Mouse (Mus musculus) midbrain, embryonic 15.5 days (tissue): ENCODE results near the gene Pik3ca. TPM values are rescaled to one million over a fixed set of nuclear protein-coding genes. Genes with fewer than 3 reads are reported as not detected.

Source experiments
- ATAC-seq: fragments of 200-750 bp; cut with Nextera tagmentation; replicated peaks from 2 replicates; pipeline ENCODE4 v1.8.0; 2017; ENCODE audit warnings: moderate TSS enrichment
- H3K27ac ChIP-seq: fragments of 300-500 bp; sonication (generic); 2 replicates; pipeline ENCODE4 v1.5.1; 2015; ENCODE audit warnings: mild to moderate bottlenecking, inconsistent platforms
- H3K27me3 ChIP-seq: fragments of 300-500 bp; sonication (generic); replicated peaks from 2 replicates; pipeline ENCODE4 v1.6.1; 2015; ENCODE audit warnings: inconsistent platforms
- H3K36me3 ChIP-seq: fragments of 300-500 bp; sonication (generic); replicated peaks from 2 replicates; pipeline ENCODE4 v1.6.1; 2015; ENCODE audit warnings: inconsistent platforms
- H3K4me1 ChIP-seq: fragments of 300-500 bp; sonication (generic); 2 replicates; pipeline ENCODE4 v1.6.1; 2015; ENCODE audit warnings: inconsistent platforms
- H3K4me2 ChIP-seq: fragments of 300-500 bp; sonication (generic); 2 replicates; pipeline ENCODE4 v1.6.1; 2015; ENCODE audit warnings: inconsistent platforms, mild to moderate bottlenecking, moderate library complexity
- H3K4me3 ChIP-seq: fragments of 300-500 bp; sonication (generic); 2 replicates; pipeline ENCODE4 v1.5.1; 2015; ENCODE audit warnings: mild to moderate bottlenecking, inconsistent platforms
- H3K9ac ChIP-seq: fragments of 300-500 bp; sonication (generic); 2 replicates; pipeline ENCODE4 v1.6.1; 2015; ENCODE audit warnings: mild to moderate bottlenecking, inconsistent platforms
- H3K9me3 ChIP-seq: fragments of 300-500 bp; sonication (generic); 2 replicates; pipeline ENCODE4 v1.6.1; 2016; ENCODE audit warnings: inconsistent platforms
- polyA plus RNA-seq: library from polyadenylated mRNA; unstranded; fragments of >200 nt; fragmentation: Nextera tagmentation; extraction: Ambion mirVana; gene quantifications from 2 replicates; pipeline ENCODE4 v1.2.1, GENCODE M21; 2015

The Pik3ca gene
- polyA plus RNA-seq, 1 experiment from 2014 or later: 13.6 TPM

GRCm38 (mm10) chr3:32513528-32513927 lies 116.1 kb downstream of the Pik3ca start:
- no peaks in the 10 kb centered on the region for H3K9me3 ChIP-seq
- no peaks in the 10 kb centered on the region for H3K27me3 ChIP-seq
- no peak overlapping the region for H3K4me2 ChIP-seq
- no peak overlapping the region for H3K27ac ChIP-seq
- peaks cover 39% of the 10 kb centered on the region for H3K4me1 ChIP-seq
- no peak overlapping the region for H3K9ac ChIP-seq
- no peak overlapping the region for H3K4me3 ChIP-seq
- peaks cover 13% of the 10 kb centered on the region; the same call in 1 of the 2 replicates for H3K36me3 ChIP-seq
- ATAC-seq: no peak

Other genes with a start within 250 kb of the Pik3ca start
- gene Zmat3, start 31.7 kb upstream of the Pik3ca start, polyA plus RNA-seq: 7.0 and 8.0 TPM in 2 replicates
- 0.19 and 0.22 TPM in 2 replicates for gene Kcnmb3, start 94.6 kb downstream of the Pik3ca start, polyA plus RNA-seq
- 37.5 and 38.7 TPM in 2 replicates for gene Zfp639, start 112.6 kb downstream of the Pik3ca start, polyA plus RNA-seq
- 30.3 and 34.1 TPM in 2 replicates for gene Mfn1, start 131.8 kb downstream of the Pik3ca start, polyA plus RNA-seq
- gene Gnb4, start 218.9 kb downstream of the Pik3ca start, polyA plus RNA-seq: 86.4 and 90.4 TPM in 2 replicates